Mouse (Mus musculus): Measurements from ENCODE around the gene Alkbh5.
"Not testable (repeated sequence)": the region's sequence is repeated elsewhere in the genome, so short reads cannot be mapped to it uniquely, and the experiment has no call there.

The Alkbh5 gene

GRCm38 (mm10) chr11:60541831-60542230, 5.7 kb downstream of the Alkbh5 start:
- DNase-seq (ENCODE audit: low spot score in 2 of 2), result no peak

DNA sequence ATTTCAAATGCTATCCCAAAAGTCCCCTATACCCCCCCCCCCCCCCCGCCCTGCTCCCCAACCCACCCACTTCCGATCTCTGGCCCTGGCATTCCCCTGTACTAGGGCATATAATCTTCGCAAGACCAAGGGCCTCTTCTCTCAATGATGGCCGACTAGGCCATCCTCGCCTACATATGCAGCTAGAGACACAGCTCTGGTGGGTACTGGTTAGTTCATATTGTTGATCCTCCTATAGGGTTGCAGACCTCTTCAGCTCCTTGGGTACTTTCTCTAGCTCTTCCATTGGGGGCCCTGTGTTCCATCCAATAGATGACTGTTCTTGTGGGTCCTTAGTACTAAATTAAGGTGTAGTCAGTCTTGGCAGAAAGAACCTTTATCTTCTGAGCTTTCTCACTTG, 7.0 kb downstream of the Alkbh5 start:
- not testable (repeated sequence) for DNase-seq (ENCODE audit: low spot score in 2 of 2)

GRCm38 (mm10) chr11:60545433-60545832, 9.3 kb downstream of the Alkbh5 start:
- no peak for DNase-seq (ENCODE audit: low spot score in 2 of 2)

GRCm38 (mm10) chr11:60548112-60548511, 11.9 kb downstream of the Alkbh5 start:
- no peak for DNase-seq (ENCODE audit: low spot score in 2 of 2)

- no peak for DNase-seq (ENCODE audit: low spot score in 2 of 2)
These were observed 16.9 kb downstream of the Alkbh5 start for GRCm38 (mm10) chr11:60553091-60553490.

DNA sequence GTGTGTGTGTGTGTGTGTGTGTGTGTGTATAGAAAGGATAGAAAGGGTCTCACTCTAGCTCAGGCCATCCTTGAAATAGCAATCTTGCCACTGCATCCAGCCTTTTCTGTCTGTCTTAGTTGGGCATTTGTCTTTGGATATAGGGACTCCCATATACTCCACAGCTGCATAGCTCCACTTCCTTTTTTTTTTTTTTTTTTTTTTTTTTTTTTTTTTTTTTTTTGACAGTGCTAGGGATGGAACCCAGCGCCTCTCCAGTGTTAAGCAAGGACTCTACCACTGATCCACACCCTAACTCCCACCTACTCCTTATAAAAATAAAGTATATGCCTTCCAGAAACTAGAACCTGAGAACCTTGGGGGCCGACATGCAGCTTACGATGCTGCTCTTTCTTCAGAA, 21.5 kb downstream of the Alkbh5 start:
- DNase-seq (ENCODE audit: low spot score in 2 of 2), result no peak

DNA sequence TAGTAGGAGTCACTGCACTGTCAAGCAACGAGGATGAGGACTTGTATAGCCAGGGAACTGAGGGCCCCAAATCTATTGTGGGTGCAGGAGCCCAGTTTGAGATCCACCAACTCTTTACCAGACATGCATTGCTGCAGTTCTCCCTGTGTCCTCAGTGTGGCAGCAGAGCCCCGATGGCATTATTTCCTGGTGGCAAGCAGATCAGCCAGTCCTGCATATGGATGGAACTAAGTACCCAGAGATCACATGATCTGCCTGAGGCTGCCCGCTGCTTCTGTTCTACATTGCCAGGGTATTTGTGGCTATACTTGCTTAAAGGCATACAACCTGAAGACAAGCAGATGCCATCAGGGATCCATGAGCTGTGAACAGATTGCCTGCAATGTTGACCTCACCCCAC, 23.2 kb downstream of the Alkbh5 start:
- peak; percentile 38 to 58 for DNase-seq (ENCODE audit: low spot score in 2 of 2)

DNA sequence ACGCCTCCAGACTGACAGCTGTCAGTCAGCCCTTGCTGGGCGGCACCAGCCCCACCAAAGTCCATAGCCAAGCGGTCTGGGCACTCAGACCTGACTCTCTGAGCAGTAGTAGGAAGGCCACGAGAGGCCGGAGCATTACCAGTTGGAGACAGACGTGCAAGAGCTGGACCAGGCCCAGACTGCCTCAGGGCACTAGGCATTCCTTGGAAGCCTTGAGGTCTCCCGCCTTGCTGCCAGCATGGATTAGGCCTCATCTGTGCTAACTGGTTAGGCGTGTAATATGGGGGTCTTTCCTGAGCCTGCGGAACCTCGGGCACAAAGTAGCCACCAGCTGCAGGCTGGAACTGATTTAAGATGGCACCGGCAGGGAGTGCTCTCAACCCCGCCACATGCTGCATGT, 37.8 kb downstream of the Alkbh5 start:
- not testable (repeated sequence) for DNase-seq (ENCODE audit: low spot score in 2 of 2)

Data from right cerebral cortex, postnatal 36 days (tissue).